Mouse (Mus musculus): ENCODE data around the gene Cacybp.
A peak's percentile ranks its signal among the peaks of the same experiment; 100 is the strongest.

Cacybp gene

GRCm38 (mm10) chr1:160212703-160213669 is at the start of gene Cacybp:
Cacybp (minus strand) TSS chr1:160212875.
- peak; percentile 100 for DNase-seq (ENCODE audit: low spot score in 2 of 2)

GRCm38 (mm10) chr1:160262415-160262814 is 49.7 kb upstream of the Cacybp start:
- DNase-seq (ENCODE audit: low spot score in 2 of 2) = no peak

- DNase-seq (ENCODE audit: low spot score in 2 of 2) = no peak
Observed at GRCm38 (mm10) chr1:160261849-160262248, 49.2 kb upstream of the Cacybp start.

GRCm38 (mm10) chr1:160260605-160261004 is 47.9 kb upstream of the Cacybp start:
- no peak for DNase-seq (ENCODE audit: low spot score in 2 of 2)

GRCm38 (mm10) chr1:160259884-160260283 is 47.2 kb upstream of the Cacybp start:
- DNase-seq (ENCODE audit: low spot score in 2 of 2) = no peak

- no peak for DNase-seq (ENCODE audit: low spot score in 2 of 2)
Observed at GRCm38 (mm10) chr1:160253108-160253507, 40.4 kb upstream of the Cacybp start.

GRCm38 (mm10) chr1:160251388-160252007 is 38.8 kb upstream of the Cacybp start:
- DNase-seq (ENCODE audit: low spot score in 2 of 2) = no peak

- no peak for DNase-seq (ENCODE audit: low spot score in 2 of 2)
Observed at GRCm38 (mm10) chr1:160250782-160251181, 38.1 kb upstream of the Cacybp start.

- no peak for DNase-seq (ENCODE audit: low spot score in 2 of 2)
Observed at GRCm38 (mm10) chr1:160249786-160250185, 37.1 kb upstream of the Cacybp start.

- DNase-seq (ENCODE audit: low spot score in 2 of 2) = peak in 1 of 2 experiments; percentile 57
Observed at GRCm38 (mm10) chr1:160247473-160247872, 34.8 kb upstream of the Cacybp start.

- no peak for DNase-seq (ENCODE audit: low spot score in 2 of 2)
Observed at GRCm38 (mm10) chr1:160246844-160247243, 34.2 kb upstream of the Cacybp start.

GRCm38 (mm10) chr1:160245954-160246353 is 33.3 kb upstream of the Cacybp start:
- peak in 1 of 2 experiments; percentile 61 for DNase-seq (ENCODE audit: low spot score in 2 of 2)

- no peak for DNase-seq (ENCODE audit: low spot score in 2 of 2)
Observed at GRCm38 (mm10) chr1:160244689-160245088, 32.0 kb upstream of the Cacybp start.

GRCm38 (mm10) chr1:160240091-160240490 is 27.4 kb upstream of the Cacybp start:
- DNase-seq (ENCODE audit: low spot score in 2 of 2) = no peak

GRCm38 (mm10) chr1:160238852-160239443 is 26.3 kb upstream of the Cacybp start:
- DNase-seq (ENCODE audit: low spot score in 2 of 2) = no peak

GRCm38 (mm10) chr1:160237981-160238380 is 25.3 kb upstream of the Cacybp start:
- no peak for DNase-seq (ENCODE audit: low spot score in 2 of 2)

GRCm38 (mm10) chr1:160233921-160234320 is 21.2 kb upstream of the Cacybp start:
- peak in 1 of 2 experiments; percentile 64 for DNase-seq (ENCODE audit: low spot score in 2 of 2)

- DNase-seq (ENCODE audit: low spot score in 2 of 2) = no peak
Observed at GRCm38 (mm10) chr1:160232113-160232512, 19.4 kb upstream of the Cacybp start.

GRCm38 (mm10) chr1:160231013-160231412 is 18.3 kb upstream of the Cacybp start:
- DNase-seq (ENCODE audit: low spot score in 2 of 2) = no peak

GRCm38 (mm10) chr1:160227850-160228249 is 15.2 kb upstream of the Cacybp start:
- no peak for DNase-seq (ENCODE audit: low spot score in 2 of 2)

GRCm38 (mm10) chr1:160227196-160227595 is 14.5 kb upstream of the Cacybp start:
- DNase-seq (ENCODE audit: low spot score in 2 of 2) = no peak

- DNase-seq (ENCODE audit: low spot score in 2 of 2) = no peak
Observed at GRCm38 (mm10) chr1:160224093-160224492, 11.4 kb upstream of the Cacybp start.
